Mouse (Mus musculus) cerebellum, postnatal 10 days (tissue): ENCODE data around the gene Kansl2.

Experiments used
- DNase-seq, 2 experiments: peaks; one replicate each; pipeline ENCODE4 v3.0.0; 2021; ENCODE audit warnings: mixed read lengths in 2 of 2

The Kansl2 gene

DNA sequence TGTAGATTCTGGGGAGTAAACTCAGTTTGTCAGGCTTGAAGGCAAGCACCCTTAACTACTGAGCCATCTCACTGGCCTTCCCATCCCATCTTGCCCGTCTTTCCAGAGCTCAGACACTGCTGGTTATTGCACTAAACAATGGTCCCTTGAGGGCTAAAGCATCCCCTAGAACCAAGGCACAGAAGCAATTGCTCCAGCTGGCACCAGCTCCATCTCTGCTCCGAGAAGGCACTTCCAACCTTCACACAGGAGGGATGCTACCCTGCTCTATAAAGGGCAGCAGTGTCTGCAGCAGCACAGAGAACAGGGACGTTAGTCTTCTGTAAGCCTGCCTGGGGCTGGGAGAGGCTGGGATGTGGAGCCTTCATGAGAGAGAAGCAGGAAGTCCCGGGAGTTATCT lies 42.0 kb downstream of the Kansl2 start, which contains the start of gene Olfr279:
Gene Olfr279, plus strand, starts transcription at position 301 of the 400 bp plus-strand sequence.
- DNase-seq, result no peak

DNA sequence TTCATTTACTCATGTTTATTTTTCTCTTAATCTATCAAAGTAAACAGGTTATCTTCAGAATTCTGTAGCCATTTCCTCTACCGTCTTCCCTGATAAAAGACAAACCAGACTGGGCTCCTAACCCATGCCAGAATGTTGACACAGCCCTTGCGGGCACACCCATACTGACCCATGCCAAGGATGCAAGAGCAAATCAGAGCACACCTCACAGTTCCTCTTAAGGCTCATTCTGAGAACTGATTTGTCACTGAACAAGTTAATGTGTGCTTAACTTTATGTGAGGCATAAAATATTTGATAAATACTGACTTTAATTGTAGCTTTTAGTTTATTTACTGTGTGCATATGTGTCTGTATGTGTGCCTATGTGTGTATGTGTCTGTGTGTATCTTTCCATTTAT lies 42.7 kb downstream of the Kansl2 start:
- no peak for DNase-seq

DNA sequence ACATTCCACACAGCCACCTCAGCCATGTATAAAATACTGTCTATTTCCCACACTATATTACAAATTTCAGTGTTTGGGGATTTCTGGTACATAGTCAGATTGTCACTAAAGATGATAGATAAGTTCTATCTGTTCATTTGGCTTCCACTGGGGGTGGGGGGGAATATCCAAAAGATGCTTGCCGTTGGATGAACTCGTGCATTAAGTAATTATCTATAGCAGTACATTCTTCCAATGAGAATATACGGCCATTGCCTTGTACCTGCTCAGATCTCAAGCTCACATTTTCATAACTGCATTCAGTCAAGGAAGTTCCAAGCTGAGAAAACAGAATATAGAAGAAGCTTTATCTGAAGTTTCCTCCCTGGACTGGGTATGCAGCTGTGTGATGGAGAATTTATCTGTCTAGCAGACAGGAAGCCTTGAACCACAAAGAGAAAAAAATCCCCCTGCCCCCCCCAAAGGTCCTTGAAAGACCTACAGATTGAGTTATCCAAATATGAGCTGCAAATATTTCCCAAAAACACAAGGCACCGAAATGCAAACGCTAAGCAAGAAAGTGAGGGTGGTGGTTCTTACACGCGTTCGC lies 47.5 kb downstream of the Kansl2 start:
- DNase-seq, result no peak

DNA sequence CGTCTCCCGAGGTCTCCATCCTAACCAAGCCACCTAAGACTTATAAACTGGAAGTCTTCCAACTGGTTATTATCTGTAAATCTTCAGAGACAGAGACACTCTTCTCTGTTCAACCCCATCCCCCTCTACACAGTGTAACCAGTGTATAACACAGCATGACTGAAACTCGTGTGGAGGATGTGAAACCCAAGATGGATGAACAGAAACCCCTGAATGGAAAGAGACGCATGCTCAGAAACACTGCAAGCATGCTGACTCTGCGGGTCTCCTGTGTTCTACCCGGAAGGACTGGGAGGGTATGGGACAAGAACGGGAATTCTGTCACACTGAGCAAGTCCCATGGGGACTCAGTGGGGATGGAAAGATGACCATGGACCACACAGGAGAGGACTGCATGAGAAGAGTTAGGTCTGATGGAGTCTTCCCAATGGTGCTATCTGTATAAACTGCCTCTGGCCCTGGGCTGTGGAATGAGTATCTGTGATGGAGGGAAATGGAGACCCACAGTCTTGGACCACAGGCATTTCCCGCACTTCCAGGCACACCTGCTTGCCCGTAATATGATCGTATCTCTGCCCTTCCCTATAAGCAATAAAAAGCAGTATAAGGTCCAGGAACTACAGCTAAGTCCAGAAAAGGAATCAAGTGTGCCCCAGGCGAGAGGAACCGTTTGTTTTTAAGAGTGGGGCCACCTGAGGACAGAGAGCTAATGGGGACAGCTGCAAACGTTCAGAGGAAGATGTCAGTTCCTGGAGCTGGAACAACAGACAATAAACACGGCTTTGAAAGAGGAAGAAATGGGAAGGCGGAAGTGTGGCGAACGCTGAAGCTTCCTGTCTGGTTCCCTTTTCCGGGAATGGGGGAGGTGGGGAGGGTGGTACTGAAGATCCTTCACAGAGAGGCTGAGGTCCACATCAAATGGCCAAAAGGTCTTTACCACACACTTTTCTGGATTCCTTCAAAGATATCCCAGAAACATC lies 49.9 kb downstream of the Kansl2 start:
- DNase-seq, result no peak

DNA sequence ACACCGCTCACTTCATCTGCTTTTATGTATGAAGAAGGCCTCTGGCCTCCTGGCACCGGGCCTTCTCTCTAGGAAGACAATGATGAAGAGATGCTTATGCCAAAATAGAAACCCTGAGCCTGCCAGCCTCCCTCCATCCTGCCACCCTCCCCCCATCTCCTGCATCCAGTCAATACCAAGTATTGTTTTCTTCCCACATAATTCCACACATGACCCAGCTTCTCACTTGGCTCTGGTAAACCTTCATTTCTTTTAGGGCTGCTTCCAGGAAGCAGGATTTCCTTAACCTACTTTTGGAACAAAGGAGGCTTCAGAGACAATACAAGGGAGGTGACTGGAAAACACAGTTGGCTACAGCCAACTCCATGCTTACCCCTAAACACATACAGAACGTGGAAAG lies 51.4 kb downstream of the Kansl2 start, which contains the start of gene Lalba:
Gene Lalba, minus strand, starts transcription at position 21 of the 400 bp plus-strand sequence.
- DNase-seq, result peak in 1 of 2 experiments; percentile 15

DNA sequence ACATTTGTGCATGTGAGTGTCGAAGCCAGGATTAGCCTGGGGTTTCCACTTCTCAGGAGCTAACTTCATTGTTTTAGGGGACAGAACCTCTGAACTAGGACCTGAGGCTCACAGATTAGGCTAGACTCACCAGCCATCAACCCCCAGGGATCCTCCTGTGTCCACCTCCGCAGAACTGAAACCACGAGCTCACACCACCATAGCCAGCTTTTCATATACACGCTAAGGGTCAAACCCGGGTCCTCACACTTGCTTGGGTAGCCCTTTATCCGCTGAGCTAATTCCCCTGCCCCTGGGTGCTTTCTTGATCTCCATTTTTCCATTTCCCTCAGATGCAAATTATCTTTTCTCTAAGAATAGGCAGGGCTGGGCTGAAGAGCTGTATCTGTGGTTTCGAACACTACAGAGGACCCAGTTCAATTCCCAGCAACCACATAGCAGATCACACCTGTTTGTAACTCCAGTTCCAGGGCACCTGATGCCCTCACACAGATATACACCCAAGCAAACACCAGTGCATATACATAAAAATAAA lies 54.4 kb downstream of the Kansl2 start:
- DNase-seq, result no peak

DNA sequence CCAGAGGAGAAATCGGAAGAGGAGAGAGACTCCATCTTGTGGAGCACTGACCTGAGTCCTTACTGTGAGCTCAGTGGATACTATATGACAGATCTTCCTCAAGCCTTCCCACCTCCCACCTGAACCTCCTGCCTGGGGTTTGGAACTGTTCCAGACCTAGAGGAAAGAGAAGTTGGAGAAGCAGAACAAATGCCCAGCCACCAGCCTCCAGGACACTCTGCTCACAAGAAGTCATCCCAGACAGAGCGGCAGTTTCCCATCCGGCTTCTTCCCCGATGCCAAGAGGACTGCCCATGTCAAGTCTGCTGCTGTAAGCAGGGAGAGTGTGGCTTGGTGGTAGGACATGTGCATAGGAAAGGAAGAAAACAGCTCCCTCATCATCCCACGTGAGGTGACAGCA lies 57.8 kb downstream of the Kansl2 start:
- peak; percentile 26 to 36 for DNase-seq

DNA sequence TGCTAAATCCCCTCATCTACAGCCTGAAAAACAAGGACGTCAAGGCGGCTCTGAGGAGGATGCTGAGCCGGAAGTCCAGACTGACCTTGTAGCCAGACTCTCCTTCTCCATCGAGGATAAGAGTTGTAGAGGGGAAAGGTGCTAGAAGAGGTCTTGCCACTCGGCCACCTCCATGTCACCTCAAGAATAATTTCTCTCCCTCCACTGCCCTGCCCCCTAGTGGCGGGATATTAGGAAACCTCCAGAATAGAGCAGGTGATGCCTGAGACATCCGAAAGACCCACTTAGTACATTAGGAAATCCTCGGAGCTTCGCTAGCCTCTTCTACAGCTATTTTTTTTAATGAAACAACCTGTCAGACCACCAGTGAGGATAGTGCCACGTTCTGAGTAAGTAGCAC lies 58.7 kb downstream of the Kansl2 start:
- DNase-seq, result peak; percentile 75 to 83

DNA sequence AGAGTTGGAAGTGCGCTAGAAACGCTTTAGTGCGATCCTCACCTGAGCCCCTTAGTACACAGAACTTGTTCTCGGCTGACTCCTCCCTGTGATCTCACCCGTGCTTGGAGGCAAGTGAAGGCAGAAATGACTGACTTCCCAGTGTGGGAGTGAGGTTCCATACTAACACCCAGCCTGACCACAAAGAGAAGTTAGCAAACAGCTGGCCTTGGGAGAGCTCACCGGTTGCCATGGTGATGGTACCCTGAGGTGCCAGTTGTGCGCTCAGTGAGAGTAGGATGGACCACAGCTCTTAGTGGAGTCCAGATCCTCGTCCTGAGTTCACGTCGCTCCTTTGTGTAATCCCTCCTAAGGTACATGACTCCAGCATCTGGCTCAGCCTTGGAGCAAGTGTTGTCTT lies 59.1 kb downstream of the Kansl2 start:
- no peak for DNase-seq

DNA sequence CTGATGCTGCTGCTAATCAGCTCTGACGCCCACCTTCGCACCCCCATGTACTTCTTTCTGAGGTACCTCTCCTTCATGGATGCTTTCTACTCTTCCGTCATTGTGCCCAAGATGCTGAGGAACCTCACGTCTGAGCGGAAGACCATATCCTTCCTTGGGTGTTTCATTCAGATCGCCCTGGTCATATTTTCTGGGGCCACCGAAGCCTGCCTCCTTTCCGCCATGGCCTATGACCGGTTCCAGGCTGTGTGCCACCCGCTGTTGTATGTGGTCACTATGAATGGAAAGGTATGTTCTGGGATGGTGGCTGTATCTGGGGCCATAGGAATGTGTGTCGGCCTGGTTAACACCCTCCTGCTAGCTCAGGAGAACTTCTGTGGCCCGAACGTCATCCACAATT lies 62.5 kb downstream of the Kansl2 start:
- no peak for DNase-seq

DNA sequence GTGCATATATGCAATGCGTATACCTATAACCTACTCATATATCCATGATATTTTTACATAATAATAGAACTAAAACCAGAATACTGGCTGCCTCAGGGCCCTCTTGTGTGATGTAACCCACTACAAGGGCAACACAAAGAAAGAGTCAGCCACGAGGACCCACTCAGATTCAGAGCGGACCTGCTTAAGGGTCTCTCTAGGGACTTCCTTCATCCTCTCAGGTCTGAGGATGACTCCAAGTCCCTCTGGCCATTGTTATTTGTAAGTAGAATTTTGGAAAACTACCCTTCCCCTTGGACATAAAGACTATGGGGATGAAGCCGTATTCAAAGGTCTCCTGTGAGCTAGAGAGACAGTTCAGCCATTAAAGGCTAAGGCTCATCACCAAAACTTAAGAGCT lies 64.5 kb downstream of the Kansl2 start, which contains the start of gene OR5BS1P:
Gene OR5BS1P, plus strand, starts transcription at position 301 of the 400 bp plus-strand sequence.
- DNase-seq, result no peak
